Mouse (Mus musculus) 3134 (cell line): ENCODE measurements at regions not wholly inside any gene's neighbourhood (a gene's known extent, or its start where the extent isn't known, plus 50 kb on each side); places are given as distances from the start of the nearest gene placed in this dataset.

ENCODE experiments used
- DNase-seq: peaks from one replicate; pipeline ENCODE4 v3.0.0-alpha.2; 2011; ENCODE audit warnings: low spot score; ENCODE audit not compliant: insufficient read length; ENCODE audit errors: extremely low read depth

GRCm38 (mm10) chr13:59886572-59886971 lies 63.6 kb upstream of the Tut7 start:
- DNase-seq, result no peak

- no peak for DNase-seq
Measured at GRCm38 (mm10) chr13:59881989-59882784, 59.2 kb upstream of the Tut7 start.

DNA sequence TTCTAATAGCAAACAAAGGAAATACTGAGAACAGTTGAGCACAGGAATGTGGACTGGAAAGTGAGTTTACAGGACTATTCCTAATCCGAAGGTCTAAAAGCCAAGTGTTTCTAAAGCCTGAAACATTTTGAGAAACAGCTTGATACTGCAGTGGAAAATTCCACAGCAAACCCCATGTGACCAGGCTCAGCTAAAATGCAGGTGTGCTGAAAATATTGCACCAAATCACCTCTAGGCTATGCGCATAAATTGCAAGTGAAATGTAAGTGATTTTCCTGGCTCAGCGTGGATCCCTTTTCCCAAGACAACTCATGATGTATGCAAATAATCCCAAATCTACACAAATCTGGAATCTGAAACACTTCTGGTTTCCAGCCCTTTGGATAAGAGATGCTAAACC lies 57.1 kb upstream of the Tut7 start:
- DNase-seq, result no peak

- no peak for DNase-seq
Measured at GRCm38 (mm10) chr13:59875637-59876036, 52.7 kb upstream of the Tut7 start.

DNA sequence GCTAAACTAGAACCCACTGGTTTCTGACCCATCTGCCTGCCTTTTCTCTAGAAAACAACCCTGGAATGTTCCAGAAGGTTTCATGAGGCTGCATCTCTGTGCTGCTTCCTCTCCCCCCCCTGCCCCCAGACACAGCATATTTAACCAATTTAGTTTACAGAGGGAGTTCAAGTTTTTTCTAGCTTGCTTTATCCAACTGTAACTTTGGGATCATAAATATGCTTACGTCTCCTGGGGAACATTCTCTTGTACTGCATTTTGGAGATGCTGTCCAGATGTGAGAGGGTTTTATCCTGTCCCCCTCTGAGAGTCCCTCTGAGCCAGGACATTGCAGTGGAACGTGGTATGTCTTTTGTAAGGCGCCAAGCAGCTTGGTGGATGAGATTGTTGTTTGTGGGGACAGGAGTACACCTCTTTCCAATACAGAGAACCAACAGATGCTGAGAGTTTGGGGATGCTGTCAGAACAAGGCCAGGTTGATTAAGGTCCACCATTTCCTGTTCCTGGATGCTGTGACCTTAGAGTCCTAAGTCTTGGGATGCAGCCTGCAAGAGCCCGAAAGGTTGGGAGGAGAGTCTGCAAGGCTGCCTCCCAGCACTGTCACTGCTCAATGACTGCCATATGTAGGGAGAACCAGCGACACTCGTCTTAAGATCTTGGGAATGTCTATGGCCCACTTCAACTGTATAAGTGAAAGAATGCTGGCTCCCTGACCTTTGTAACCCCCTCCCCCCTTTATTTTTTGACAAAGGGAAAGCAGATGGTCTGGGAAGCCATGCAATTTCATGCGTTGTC lies 51.4 kb upstream of the Tut7 start:
- DNase-seq, result no peak
